Mouse (Mus musculus) midbrain, postnatal 0 days (tissue): ENCODE results near the gene Mef2c. TPM values are rescaled to one million over a fixed set of nuclear protein-coding genes. Genes with fewer than 3 reads are reported as not detected.
A peak's percentile ranks its signal among the peaks of the same experiment; 100 is the strongest.

Experiments
- ATAC-seq: fragments of 200-750 bp; cut with Nextera tagmentation; 2 replicates; pipeline ENCODE4 v1.8.0; 2017; ENCODE audit warnings: moderate number of reproducible peaks, mild to moderate bottlenecking, moderate TSS enrichment, moderate library complexity; ENCODE audit not compliant: low FRiP score
- DNase-seq: peaks from one replicate; pipeline ENCODE4 v3.0.0-alpha.2; 2015; ENCODE audit warnings: low spot score
- H3K27ac ChIP-seq: fragments of 300-500 bp; sonication (generic); 2 replicates; pipeline ENCODE4 v1.5.1; 2014; ENCODE audit warnings: low read depth, mild to moderate bottlenecking, low read length, mixed read lengths
- H3K27me3 ChIP-seq: fragments of 300-500 bp; sonication (generic); 2 replicates; pipeline ENCODE4 v1.6.1; 2014; ENCODE audit warnings: low read length, control low read depth, mixed read lengths; ENCODE audit not compliant: insufficient read depth
- H3K36me3 ChIP-seq: fragments of 300-500 bp; sonication (generic); 2 replicates; pipeline ENCODE4 v1.6.1; 2014; ENCODE audit warnings: low read length, control low read depth, mixed read lengths; ENCODE audit not compliant: insufficient read depth
- H3K4me1 ChIP-seq: fragments of 300-500 bp; sonication (generic); 2 replicates; pipeline ENCODE4 v1.6.1; 2014; ENCODE audit warnings: mild to moderate bottlenecking, control low read depth, antibody characterized with exemption, low read length, mixed read lengths; ENCODE audit not compliant: insufficient read depth
- H3K4me2 ChIP-seq: fragments of 300-500 bp; sonication (generic); 2 replicates; pipeline ENCODE4 v1.6.1; 2014; ENCODE audit warnings: low read depth, mild to moderate bottlenecking, low read length, mixed read lengths; ENCODE audit not compliant: poor library complexity, severe bottlenecking
- H3K4me3 ChIP-seq: fragments of 300-500 bp; sonication (generic); 2 replicates; pipeline ENCODE4 v1.5.1; 2014; ENCODE audit warnings: low read depth, mild to moderate bottlenecking, low read length, moderate library complexity
- H3K9ac ChIP-seq: fragments of 300-500 bp; sonication (generic); replicated peaks from 2 replicates; pipeline ENCODE4 v1.6.1; 2014; ENCODE audit warnings: mild to moderate bottlenecking, low read length, moderate library complexity, mixed read lengths; ENCODE audit not compliant: poor library complexity, severe bottlenecking
- H3K9me3 ChIP-seq: fragments of 300-500 bp; sonication (generic); 2 replicates; pipeline ENCODE4 v1.6.1; 2016; ENCODE audit warnings: low read length, control low read depth
- CTCF ChIP-seq: IDR thresholded peaks from 2 replicates; pipeline ENCODE4 v1.5.1; 2016; ENCODE audit warnings: antibody characterized with exemption, mild to moderate bottlenecking
- WGBS: fragments of 180-500 bp; shearing (Covaris S2); extraction: QIAGEN DNeasy Blood & Tissue Kit; methylation state at CpG from one replicate; pipeline ENCODE4 v1.1.7; 2014; 5-methylcytosine and 5-hydroxymethylcytosine counted together
- polyA plus RNA-seq: library from polyadenylated mRNA; unstranded; fragments of >200 nt; fragmentation: Nextera tagmentation; extraction: Ambion mirVana; gene quantifications from 2 replicates; pipeline ENCODE4 v1.2.1, GENCODE M21; 2015
- total RNA-seq: library from RNA; depleted of rRNA; stranded (reverse); fragments of >200 nt; gene quantifications from 2 replicates; pipeline ENCODE4 v1.2.3, GENCODE M21; 2014

Mef2c gene
- total and polyA plus RNA-seq, 2 experiments from 2014 or later = 32.9 to 50.7 TPM

DNA sequence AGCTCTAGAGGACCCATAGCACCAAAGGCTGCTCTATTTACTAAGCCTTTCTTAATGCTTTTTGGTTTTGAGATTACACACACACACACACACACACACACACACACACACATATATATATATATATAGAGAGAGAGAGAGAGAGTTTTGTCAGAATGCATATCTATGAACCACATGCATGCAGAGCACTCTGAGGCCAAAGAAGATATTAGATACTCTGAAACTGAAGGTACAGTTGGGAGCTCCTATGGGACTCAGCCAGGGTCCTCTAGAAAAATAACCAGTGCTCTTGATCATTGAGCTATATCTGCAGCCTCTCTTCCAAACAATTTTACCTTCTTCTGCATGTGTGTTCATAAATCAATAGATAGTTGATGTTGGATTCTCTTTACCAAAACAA, 47.4 kb downstream of the Mef2c start:
- Histone ChIP-seq H3K9ac (no peak overlapping the region), H3K4me3 (no peak overlapping the region), H3K9me3 (no peaks in the 10 kb centered on the region), H3K36me3 (no peaks in the 10 kb centered on the region), H3K27me3 (no peaks in the 10 kb centered on the region), H3K4me2 (no peak overlapping the region), H3K27ac (no peak overlapping the region), H3K4me1 (no peaks in the 10 kb centered on the region)
- no peak for TF ChIP-seq CTCF
- DNase-seq = no peak
- ATAC-seq = no peak

DNA sequence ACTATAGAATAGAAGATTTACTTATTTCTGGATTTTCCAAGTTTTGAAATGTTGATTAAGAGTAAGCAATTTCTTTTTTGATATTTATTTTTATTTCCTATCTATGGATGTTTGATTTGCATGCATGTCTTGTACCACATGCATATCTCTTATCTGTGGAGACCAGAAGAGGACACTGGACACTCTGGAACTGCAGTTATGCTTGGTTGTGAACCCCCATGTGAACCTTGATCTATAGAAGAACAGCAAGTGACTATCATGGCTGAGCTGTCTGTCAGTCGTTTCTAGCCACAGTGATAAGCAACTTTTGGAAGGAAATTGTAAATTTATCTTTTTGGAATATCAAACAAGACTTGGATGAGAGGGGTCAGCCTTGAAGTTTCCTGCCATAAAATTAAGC, 48.2 kb downstream of the Mef2c start:
- H3K27me3 ChIP-seq = no peaks in the 10 kb centered on the region
- no peak overlapping the region for H3K9ac ChIP-seq
- H3K4me1 ChIP-seq = no peaks in the 10 kb centered on the region
- H3K4me3 ChIP-seq = no peak overlapping the region
- H3K9me3 ChIP-seq = no peaks in the 10 kb centered on the region
- ATAC-seq (no peak), DNase-seq (no peak)
- H3K36me3 ChIP-seq = no peaks in the 10 kb centered on the region
- no peak overlapping the region for H3K27ac ChIP-seq
- 75% methylated on average over 1 of the region's 1 CpGs for WGBS
- TF ChIP-seq CTCF = no peak
- no peak overlapping the region for H3K4me2 ChIP-seq

- 67% methylated on average over 2 of the region's 2 CpGs for WGBS
- no peak for TF ChIP-seq CTCF
Measured at GRCm38 (mm10) chr13:83563261-83563660, 59.4 kb downstream of the Mef2c start.

GRCm38 (mm10) chr13:83565732-83566131, 61.9 kb downstream of the Mef2c start:
- ATAC-seq (no peak), DNase-seq (no peak)
- Histone ChIP-seq H3K4me2 (no peak overlapping the region), H3K9me3 (no peaks in the 10 kb centered on the region), H3K36me3 (no peaks in the 10 kb centered on the region), H3K27me3 (no peaks in the 10 kb centered on the region), H3K4me3 (no peak overlapping the region), H3K27ac (no peak overlapping the region), H3K4me1 (no peaks in the 10 kb centered on the region; the same call in 1 of the 2 replicates), H3K9ac (no peak overlapping the region)
- 73% methylated on average over 3 of the region's 3 CpGs for WGBS
- no peak for TF ChIP-seq CTCF

More at GRCm38 (mm10) chr13:83563261-83563660, 59.4 kb downstream of the Mef2c start:
- Histone ChIP-seq H3K4me2 (no peak overlapping the region), H3K4me3 (no peak overlapping the region), H3K27ac (no peak overlapping the region), H3K36me3 (no peaks in the 10 kb centered on the region), H3K9ac (no peak overlapping the region), H3K4me1 (no peaks in the 10 kb centered on the region; the same call in 1 of the 2 replicates), H3K9me3 (no peaks in the 10 kb centered on the region), H3K27me3 (no peaks in the 10 kb centered on the region)
- ATAC-seq (no peak), DNase-seq (no peak)

DNA sequence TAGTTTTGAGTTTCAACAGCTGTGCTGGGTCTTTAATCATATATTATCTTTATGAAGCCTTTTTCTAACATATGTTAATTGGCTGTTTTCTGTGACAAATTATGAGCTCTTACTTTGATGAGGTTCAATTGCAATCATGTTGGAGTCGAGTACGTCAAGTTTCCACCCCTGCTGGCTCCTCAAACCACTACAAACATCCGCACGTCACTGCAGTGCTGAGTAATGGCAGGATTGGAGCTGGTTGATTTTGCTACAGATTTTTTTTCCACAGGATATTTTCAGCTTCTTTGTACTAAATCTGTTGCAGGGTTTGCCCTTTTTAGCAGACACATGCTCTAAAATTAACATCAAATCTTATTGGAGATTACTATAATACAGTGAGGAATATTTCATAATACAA, 62.3 kb downstream of the Mef2c start:
- Histone ChIP-seq H3K4me3 (no peak overlapping the region), H3K4me1 (no peaks in the 10 kb centered on the region; the same call in 1 of the 2 replicates), H3K27me3 (no peaks in the 10 kb centered on the region), H3K9ac (no peak overlapping the region), H3K4me2 (no peak overlapping the region), H3K27ac (peak overlapping the region; percentile 18; the same call in 1 of the 2 replicates), H3K36me3 (no peaks in the 10 kb centered on the region), H3K9me3 (no peaks in the 10 kb centered on the region)
- TF ChIP-seq CTCF = no peak
- 56% methylated on average over 4 of the region's 4 CpGs for WGBS
- no peak for ATAC-seq
- peak; percentile 11 for DNase-seq

- Histone ChIP-seq H3K9ac (no peak overlapping the region), H3K27ac (no peak overlapping the region), H3K4me2 (no peak overlapping the region), H3K27me3 (no peaks in the 10 kb centered on the region), H3K9me3 (no peaks in the 10 kb centered on the region), H3K4me1 (no peaks in the 10 kb centered on the region; the same call in 1 of the 2 replicates), H3K36me3 (no peaks in the 10 kb centered on the region), H3K4me3 (no peak overlapping the region)
- peak; percentile 51 for DNase-seq
- 54% methylated on average over 8 of the region's 8 CpGs for WGBS
- no peak for ATAC-seq
- TF ChIP-seq CTCF = peak; percentile 35
Measured at GRCm38 (mm10) chr13:83566834-83567534, 63.1 kb downstream of the Mef2c start.
